Mouse (Mus musculus): Measurements from ENCODE around the gene Nek4.

The Nek4 gene

DNA sequence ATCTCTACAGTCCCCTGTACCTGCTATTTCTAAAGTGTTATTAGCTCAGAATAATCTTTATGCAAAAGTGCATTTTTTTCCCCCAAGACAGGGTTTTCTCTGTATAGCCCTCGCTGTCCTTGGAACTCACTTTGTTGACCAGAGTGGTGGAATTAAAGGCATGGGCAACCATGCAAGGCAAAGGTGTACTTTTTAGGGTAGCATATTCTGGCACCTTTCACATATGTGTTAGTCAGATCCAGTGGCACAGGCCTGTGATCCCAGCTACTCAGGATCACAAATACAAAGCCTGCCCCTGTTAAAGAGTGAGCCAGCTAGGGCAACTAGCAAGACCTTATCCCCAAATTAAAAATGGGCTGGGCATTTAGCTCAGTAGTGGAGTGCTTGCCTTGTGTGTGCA is 9.2 kb downstream of the Nek4 start:
- no peak for DNase-seq (ENCODE audit: low spot score)

DNA sequence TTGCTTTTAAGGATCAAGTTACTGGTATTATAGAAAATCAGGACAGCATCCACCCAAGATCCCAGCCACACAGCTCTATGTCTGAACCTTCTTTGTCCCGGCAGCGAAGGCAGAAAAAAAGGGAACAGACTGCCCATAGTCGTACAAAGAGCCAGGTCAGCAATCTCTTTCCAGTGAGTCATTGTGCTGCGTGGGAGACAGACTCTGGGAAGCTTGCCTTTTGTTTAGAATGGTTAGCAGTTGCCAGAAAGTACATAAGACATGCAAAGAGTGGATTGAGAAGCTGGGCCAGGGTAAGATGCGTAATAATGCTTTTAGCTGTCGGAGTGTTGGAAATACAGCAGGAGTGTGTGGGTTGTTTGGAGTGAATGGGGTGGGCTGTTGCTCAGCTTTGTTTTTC is 23.0 kb downstream of the Nek4 start:
- peak; percentile 11 for DNase-seq (ENCODE audit: low spot score)

DNA sequence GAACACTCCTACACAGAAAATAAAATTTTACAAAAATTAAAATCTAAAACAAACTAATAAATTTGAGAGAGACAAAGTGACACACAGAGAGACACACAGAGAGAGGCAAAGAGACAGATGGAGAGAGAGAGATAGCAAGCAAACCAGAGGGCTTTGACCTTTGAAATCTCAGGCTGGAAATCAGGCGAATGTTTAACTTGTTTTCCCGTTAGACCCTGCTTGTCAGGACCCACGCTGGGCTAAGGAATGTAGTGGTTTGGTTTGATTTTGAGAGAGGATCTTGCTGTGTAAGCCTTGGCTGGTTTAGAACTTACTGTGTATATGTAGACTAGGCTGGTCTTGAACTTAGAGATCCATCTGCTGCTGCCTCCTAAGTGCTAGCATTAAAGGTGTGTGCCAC is 25.0 kb downstream of the Nek4 start:
- no peak for DNase-seq (ENCODE audit: low spot score)

DNA sequence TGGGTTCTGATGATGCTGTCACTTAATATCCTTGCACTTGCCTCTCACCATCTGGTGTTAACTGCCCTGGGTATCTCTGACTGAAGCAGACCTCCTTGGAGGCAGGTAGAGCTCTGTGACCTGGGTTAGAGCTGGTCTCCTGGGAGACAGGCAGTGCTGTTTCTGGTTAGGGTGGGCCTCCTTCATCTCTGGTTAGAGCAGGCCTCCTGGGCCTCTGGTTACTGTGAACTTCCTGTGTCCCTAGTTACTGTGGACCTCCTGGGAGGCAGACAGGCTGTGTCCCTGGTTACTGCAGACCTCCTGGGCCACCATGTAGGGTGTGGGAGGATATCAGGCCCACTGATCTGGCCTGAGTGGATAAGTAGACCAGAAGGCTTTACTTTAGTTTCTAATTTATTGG is 45.2 kb downstream of the Nek4 start:
- DNase-seq (ENCODE audit: low spot score), result no peak

DNA sequence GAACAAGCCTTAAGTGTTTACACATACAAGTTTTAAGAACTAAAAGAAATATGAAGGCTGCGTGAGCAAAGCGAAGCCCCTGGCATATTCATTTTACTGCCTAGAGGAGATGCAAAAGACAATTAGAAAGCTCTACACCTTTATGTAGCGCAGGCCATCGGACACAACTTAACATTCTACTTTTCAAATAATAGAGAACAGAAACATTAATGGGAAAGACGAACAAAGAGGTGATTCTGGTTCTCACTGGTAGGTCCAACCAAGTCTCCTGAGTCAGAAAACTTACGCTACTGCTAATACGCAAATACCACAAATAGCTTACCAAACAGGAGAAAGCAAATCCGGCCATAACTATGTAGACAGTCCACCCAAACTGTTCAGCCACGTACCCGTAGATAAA is 49.2 kb downstream of the Nek4 start:
- DNase-seq (ENCODE audit: low spot score), result no peak

DNA sequence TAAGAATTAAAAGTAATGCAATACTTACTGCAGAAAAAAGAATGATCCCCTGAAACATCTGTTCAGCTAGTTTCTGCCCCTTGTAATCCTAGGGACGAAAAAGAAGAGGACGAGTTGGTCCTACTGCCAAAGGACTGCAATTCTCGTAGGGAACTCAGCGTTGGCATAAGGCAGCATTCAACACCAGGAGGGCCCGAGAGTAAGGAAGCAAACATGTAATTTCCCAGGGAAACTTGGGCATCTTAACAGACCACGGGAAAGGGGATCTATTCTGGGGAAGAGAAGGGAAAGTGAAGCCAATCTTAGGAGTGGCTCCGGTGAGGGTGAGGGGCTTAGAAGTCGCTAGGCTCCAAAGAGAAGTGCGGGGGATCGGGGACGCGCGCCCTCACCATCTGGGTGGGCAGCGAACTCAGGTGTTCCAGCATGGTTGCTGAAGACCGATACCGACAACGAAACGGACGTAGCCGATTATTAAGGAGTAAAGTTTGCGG is 49.7 kb downstream of the Nek4 start:
- DNase-seq (ENCODE audit: low spot score), result no peak

DNA sequence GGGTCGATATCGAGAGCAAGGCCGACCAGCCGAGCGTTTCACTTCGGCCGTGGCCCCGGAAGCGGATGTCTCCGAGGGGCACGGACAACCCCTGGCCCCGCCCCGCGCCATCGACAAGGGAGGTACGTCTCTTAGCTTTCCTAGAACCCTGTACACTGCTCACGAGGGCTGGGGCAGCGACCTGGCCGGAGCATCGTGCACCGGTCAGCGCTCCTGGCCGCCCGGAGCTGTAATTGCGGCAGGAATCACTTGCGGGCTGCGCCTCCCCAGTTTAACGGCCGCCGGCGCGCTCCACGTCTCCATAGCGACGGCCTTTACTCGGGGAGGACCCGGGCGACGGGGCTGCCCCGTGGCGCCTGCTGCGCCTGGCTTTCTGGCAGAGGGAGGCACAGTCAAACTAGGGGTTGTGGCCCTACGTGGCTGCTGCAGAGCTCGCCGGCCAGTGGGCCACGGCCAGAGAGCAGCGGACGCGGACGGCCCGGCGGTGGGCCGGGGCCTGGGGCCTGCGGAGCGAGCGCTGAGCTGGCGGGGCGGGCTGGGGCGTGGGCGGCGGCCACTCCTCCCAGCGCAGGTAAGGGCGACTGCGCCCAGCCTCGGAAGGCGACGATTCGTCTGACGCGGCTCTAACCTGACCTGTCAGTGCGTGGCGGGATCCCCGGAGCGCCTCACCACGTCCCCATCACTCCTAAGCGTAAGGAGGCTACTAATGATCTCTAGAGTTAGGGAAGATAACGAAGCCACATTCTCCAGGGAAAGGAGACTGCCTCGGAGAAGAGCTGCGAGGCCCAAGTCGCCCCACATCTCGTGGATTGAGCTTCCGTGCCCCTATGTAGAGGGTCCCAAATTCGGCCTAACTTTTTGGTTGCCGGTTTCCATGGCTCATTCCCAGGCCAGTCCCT is 50.4 kb downstream of the Nek4 start, which contains the start of the genes Glt8d1 and Spcs1:
Gene Glt8d1, plus strand, starts transcription at position 94 of the 899 bp plus-strand sequence.
Gene Spcs1, minus strand, starts transcription at position 366 of the 899 bp plus-strand sequence.
- peak; percentile 86 for DNase-seq (ENCODE audit: low spot score)

DNA sequence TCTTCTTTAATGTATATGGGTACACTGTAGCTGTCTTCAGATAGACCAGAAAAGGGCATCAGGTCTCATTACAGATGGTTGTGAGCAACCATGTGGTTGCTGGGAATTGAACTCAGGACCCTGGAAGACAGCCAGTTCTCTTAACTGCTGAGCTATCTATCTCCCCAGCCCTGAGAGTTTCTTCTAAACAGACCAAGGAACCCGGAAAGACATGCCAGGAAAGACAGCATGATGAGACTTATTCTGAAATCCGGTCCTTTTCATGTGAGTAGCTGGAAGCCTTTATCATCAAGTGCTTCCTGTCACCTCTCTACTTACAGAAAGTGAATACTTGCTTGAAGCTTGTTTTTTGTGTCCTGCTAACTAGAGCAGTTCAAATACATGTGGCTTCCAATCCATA is 53.4 kb downstream of the Nek4 start:
- no peak for DNase-seq (ENCODE audit: low spot score)

DNA sequence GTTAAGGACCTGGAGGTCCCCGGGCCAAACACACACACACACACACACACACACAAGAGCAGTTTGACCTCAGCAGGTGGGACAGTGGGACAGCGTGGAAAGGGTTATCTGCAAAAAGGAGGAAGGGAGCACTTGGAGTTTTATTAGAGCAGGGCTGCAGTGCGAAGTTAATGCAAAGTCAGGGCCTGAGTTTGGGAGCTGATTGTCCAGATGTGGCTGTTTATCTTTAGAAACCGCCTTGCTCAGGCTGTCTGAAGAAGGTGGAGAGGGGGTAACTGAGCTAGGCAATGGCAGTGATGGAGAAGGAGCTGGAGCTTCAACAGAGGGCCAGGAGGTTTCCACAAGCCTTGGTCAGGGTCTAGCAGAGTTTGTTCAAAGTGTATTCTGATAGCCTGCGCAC is 55.6 kb downstream of the Nek4 start:
- DNase-seq (ENCODE audit: low spot score), result no peak

DNA sequence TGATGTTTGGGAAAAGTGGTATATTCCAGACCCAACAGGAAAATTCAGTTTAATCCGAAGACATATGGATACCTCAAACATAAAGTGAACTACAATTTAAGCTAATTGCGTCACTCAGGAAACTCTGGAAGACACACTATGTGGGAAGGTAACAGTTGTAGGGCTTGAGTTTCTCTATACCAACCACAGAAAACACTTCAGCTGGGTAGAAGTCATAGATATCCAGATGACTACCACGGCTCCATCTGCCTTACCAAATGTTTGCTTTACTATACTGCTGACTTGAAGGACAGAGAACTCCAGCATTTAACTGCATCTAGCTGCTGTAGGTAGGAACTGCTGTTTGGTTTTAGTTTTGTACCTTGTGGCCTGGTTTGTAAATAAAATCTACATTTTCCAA is 60.4 kb downstream of the Nek4 start:
- DNase-seq (ENCODE audit: low spot score), result no peak

DNA sequence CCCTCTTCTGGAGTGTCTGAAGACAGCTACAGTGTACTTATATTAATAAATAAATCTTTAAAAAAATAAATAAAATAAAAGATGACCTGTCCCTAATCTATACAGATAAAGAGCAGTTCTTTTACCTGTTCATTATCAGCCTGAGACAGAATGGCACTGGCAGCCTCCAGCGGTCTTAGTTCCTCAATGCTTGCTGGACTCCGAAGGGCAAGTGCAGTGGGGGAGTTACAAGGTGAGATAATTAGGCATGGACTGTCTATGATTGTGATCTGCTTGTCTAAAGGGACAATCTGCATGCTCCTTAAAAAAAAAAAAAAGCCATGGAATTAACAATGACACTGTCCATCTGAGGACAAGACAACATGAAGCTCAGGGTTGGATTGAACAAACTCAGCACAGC is 62.8 kb downstream of the Nek4 start:
- no peak for DNase-seq (ENCODE audit: low spot score)

DNA sequence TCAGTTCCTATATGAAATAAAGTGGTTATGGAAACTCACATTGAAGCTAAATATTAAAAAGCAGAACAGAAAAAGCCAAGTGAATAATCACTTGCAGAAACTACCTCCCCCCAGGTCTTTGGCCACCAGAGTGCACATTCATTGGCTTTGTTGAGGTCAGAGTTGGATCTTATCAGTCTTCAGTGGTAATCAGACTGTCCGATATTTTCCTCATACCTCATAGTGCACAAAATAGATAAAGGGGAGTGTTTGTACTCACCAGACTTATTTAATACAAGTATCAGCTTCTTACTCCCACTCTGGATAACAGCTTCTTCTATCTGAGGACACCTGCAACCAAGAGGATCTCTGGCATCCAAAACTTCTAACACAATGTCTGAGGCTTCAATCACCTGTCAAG is 64.9 kb downstream of the Nek4 start:
- no peak for DNase-seq (ENCODE audit: low spot score)

DNA sequence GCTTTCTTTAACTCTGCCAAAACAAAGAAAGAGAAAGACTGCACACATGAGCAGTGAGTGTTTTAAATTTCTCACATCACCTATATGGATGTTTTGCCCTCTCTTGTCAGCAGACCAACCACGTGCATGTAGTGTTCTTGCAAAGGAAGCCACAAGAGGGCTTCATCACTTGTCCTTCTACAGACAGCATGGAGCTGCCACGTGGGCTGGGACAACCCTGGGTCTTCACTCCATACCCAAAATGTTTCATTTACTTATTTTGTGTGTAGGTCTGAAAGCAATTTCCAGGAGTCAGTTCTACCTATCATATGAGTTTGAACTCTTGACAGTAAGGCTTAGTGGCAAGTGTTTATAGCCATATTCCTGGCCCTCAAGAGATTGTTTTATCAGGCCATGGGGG is 66.7 kb downstream of the Nek4 start:
- DNase-seq (ENCODE audit: low spot score), result no peak

DNA sequence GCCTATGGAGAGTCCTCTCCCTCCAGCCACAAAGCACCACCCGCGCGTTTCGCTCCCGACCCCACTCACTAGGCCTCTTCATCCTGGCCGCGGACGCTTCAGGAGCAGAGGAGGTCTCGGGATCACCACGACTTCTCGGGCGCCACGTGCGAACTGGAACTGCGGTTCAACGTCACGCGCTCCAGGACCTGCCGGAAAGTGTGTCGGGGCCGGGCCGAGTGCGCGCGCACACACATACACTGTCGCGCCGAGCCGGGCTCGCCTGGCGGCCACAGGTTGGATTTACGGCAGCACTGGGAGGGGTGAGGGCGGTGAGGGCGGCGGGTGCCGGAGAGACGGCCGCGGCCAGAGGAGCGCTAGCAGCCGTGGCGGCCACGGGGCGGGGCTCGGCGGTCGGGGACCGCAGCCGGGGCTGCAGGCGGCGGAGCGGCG is 67.7 kb downstream of the Nek4 start, which contains the start of the genes Pbrm1 and Gnl3:
Gene Pbrm1, plus strand, starts transcription at position 279 of the 432 bp plus-strand sequence.
Gene Gnl3, minus strand, starts transcription at position 293 of the 432 bp plus-strand sequence.
- DNase-seq (ENCODE audit: low spot score), result peak; percentile 95

DNA sequence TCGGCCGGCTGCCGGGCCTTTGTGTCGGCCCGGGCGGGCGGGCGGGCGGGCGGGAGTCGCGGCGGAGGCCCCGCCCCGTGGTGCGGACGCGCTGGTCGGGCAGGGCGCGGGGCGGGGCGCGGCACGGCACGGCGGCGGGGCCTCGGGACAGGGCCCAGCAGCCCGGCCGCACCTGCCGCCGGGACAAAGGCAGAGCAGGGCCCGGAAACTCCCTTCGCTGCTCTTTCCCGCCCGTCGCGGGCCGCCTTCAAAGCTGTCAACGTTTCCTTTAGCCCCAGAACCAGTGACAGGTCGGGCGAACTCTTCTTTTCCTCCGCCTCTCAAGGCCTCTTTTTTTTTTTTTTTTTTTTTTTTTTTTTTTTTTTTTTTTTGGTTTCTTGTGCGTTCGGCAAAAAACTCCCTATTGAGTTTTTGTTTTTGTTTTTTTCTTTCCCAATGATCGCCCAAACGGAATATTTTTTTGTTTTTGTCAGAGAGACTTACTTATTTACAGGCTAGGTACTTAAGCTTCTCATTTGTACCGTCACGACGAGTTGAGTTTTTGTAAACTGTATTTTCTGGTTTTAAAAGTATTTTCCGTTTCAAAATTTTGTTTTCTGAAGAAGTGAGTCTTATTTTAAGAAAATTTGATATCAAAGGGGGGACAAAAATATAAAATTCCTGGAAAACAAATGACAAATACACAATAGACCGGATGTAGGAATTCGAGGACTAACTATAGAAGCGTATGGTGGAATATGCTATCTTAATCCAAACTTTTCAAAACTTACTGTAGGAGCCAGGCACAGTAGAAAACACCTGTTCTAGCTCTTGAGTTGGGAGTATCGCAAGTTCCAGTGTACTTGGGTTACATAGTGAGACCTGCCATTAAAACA is 68.4 kb downstream of the Nek4 start:
- DNase-seq (ENCODE audit: low spot score), result peak; percentile 65

DNA sequence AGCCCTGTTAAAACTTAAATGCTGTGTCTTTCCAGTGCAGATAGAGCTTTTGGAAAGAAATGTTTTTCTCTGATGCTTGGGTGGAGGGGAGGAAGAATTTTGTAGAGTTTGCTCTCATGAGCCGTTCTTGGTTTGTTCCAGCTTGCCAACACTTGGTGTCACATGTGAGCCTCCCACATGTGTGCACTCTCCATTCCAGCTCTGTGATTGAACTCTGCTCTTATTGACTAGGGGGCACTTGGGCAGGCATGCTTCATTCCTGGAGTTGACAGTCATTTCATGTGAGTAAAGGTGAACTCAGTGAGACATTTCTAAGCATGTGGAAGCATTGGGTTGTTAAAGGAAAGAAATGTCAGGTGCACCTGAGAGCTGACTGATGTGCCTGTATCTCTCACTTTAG is 71.4 kb downstream of the Nek4 start:
- DNase-seq (ENCODE audit: low spot score), result no peak

DNA sequence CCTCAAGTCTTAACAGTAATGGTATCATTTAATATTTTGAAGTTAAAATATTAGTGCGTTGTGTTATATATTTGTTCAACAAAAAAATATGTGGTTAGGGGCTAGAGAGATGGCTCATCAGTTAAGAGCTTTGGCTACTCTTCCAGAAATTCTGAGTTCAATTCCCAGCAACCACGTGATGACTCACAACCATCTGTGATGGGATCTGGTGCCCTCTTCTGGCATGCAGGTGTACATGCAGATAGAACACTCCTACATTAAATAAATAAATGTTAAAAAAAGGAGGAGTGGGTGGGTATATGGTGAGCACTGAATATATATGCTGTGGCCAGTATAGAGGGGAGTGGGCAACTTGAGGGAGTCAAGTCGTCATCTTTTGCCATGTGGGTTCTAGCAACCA is 74.6 kb downstream of the Nek4 start:
- DNase-seq (ENCODE audit: low spot score), result no peak

Measured in urinary bladder, postnatal 25 days (tissue).